Mouse (Mus musculus) MEL (cell line): ENCODE data around the gene Aqp12. TPM values are rescaled to one million over a fixed set of nuclear protein-coding genes. Genes with fewer than 3 reads are reported as not detected.

Source experiments
- DNase-seq: peaks from one replicate; pipeline ENCODE4 v3.0.0; 2011; ENCODE audit warnings: low read depth, low spot score
- H3K27ac ChIP-seq: 2 replicates; pipeline ENCODE4 v1.5.1; 2012; ENCODE audit warnings: low read depth, mild to moderate bottlenecking, control low read depth, low read length, moderate library complexity; ENCODE audit not compliant: control insufficient read depth
- H3K27me3 ChIP-seq, 2 experiments: fragments of 150-350 bp in 1 of 2; sonication (generic) in 1 of 2; 2 replicates each; pipeline ENCODE4 v1.6.1; 2012; ENCODE audit warnings: low read length in 2 of 2, mild to moderate bottlenecking in 2 of 2, improper control_type of control experiment in 1 of 2, moderate library complexity in 1 of 2; ENCODE audit not compliant: insufficient read depth in 2 of 2, control insufficient read depth in 1 of 2
- H3K36me3 ChIP-seq, 2 experiments: 2 replicates each; pipeline ENCODE4 v1.6.1; 2012 to 2014; ENCODE audit warnings: low read length in 2 of 2, improper control_type of control experiment in 1 of 2, inconsistent platforms in 1 of 2, mild to moderate bottlenecking in 1 of 2; ENCODE audit not compliant: insufficient read depth in 2 of 2, control insufficient read depth in 1 of 2
- H3K4me1 ChIP-seq, 2 experiments: fragments of 150-350 bp in 1 of 2; sonication (generic) in 1 of 2; 2 replicates each; pipeline ENCODE4 v1.6.1; 2012; ENCODE audit warnings: low read length in 2 of 2, improper control_type of control experiment in 1 of 2, mild to moderate bottlenecking in 1 of 2; ENCODE audit not compliant: insufficient read depth in 2 of 2, control insufficient read depth in 1 of 2
- H3K4me3 ChIP-seq, 2 experiments: fragments of 150-350 bp in 1 of 2; sonication (generic) in 1 of 2; 2 replicates each; pipeline ENCODE4 v1.5.1; 2012; ENCODE audit warnings: low read depth in 2 of 2, low read length in 2 of 2, mild to moderate bottlenecking in 2 of 2, moderate library complexity in 2 of 2, control low read depth in 1 of 2, improper control_type of control experiment in 1 of 2; ENCODE audit not compliant: control insufficient read depth in 1 of 2, insufficient read depth in 1 of 2
- H3K79me2 ChIP-seq: 2 replicates; pipeline ENCODE4 v1.6.1; 2012; ENCODE audit warnings: mild to moderate bottlenecking, low read length, moderate library complexity; ENCODE audit not compliant: control insufficient read depth, poor library complexity, insufficient read depth
- H3K9ac ChIP-seq: 2 replicates; pipeline ENCODE4 v1.6.1; 2012; ENCODE audit warnings: low read depth, mild to moderate bottlenecking, control low read depth, low read length, moderate library complexity; ENCODE audit not compliant: control insufficient read depth, poor library complexity, severe bottlenecking
- H3K9me3 ChIP-seq: fragments of 150-350 bp; sonication (generic); replicated peaks from 2 replicates; pipeline ENCODE4 v1.6.1; 2012; ENCODE audit warnings: mild to moderate bottlenecking, low read length, improper control_type of control experiment, moderate library complexity; ENCODE audit not compliant: insufficient read depth
- CHD2 ChIP-seq: IDR thresholded peaks from 2 replicates; pipeline ENCODE4 v1.6.1; 2011; ENCODE audit warnings: low read length, improper control_type of control experiment
- E2F4 ChIP-seq: IDR thresholded peaks from 2 replicates; pipeline ENCODE4 v1.6.1; 2011; ENCODE audit warnings: low read depth, low read length, improper control_type of control experiment, borderline replicate concordance
- EP300 ChIP-seq, 2 experiments: IDR thresholded peaks; 2 replicates each; pipeline ENCODE4 v1.6.1; 2011; ENCODE audit warnings: improper control_type of control experiment in 2 of 2, low read length in 2 of 2, low read depth in 1 of 2, mild to moderate bottlenecking in 1 of 2
- GABPA ChIP-seq: IDR thresholded peaks from 2 replicates; pipeline ENCODE4 v1.6.1; 2012; ENCODE audit warnings: low read depth, mild to moderate bottlenecking, inconsistent platforms, low read length, improper control_type of control experiment, moderate library complexity
- GATA1 ChIP-seq: IDR thresholded peaks from 2 replicates; pipeline ENCODE4 v1.6.1; 2011; ENCODE audit warnings: low read depth, low read length, improper control_type of control experiment
- HCFC1 ChIP-seq: IDR thresholded peaks from 2 replicates; pipeline ENCODE4 v1.6.1; 2012; ENCODE audit warnings: low read depth, mild to moderate bottlenecking, inconsistent platforms, low read length, improper control_type of control experiment, moderate library complexity
- JUND ChIP-seq: IDR thresholded peaks from 2 replicates; pipeline ENCODE4 v1.6.1; 2011; ENCODE audit warnings: low read depth, mild to moderate bottlenecking, improper control_type of control experiment, low read length
- MAX ChIP-seq: IDR thresholded peaks from 2 replicates; pipeline ENCODE4 v1.6.1; 2011; ENCODE audit warnings: low read length, improper control_type of control experiment
- MAZ ChIP-seq: IDR thresholded peaks from 2 replicates; pipeline ENCODE4 v1.6.1; 2012; ENCODE audit warnings: low read depth, mild to moderate bottlenecking, inconsistent platforms, low read length, improper control_type of control experiment
- NELFE ChIP-seq: IDR thresholded peaks from 2 replicates; pipeline ENCODE4 v1.6.1; 2011; ENCODE audit warnings: low read depth, low read length, improper control_type of control experiment
- NRF1 ChIP-seq: IDR thresholded peaks from 2 replicates; pipeline ENCODE4 v1.6.1; 2014; ENCODE audit warnings: low read depth, mild to moderate bottlenecking, inconsistent platforms, low read length, improper control_type of control experiment, moderate library complexity; ENCODE audit not compliant: poor library complexity, insufficient read depth, severe bottlenecking
- POLR2AphosphoS5 ChIP-seq: IDR thresholded peaks from 2 replicates; pipeline ENCODE4 v1.6.1; 2012; ENCODE audit warnings: low read depth, borderline replicate concordance, mild to moderate bottlenecking, inconsistent platforms, low read length, moderate library complexity, mixed read lengths
- SIN3A ChIP-seq: IDR thresholded peaks from 2 replicates; pipeline ENCODE4 v1.6.1; 2012; ENCODE audit warnings: low read length, improper control_type of control experiment, inconsistent platforms
- SMC3 ChIP-seq: IDR thresholded peaks from 2 replicates; pipeline ENCODE4 v1.6.1; 2011; ENCODE audit warnings: low read depth, low read length, improper control_type of control experiment
- TBP ChIP-seq: IDR thresholded peaks from 2 replicates; pipeline ENCODE4 v1.8.0; 2011; ENCODE audit warnings: low read depth, low read length, improper control_type of control experiment
- UBTF ChIP-seq: IDR thresholded peaks from 2 replicates; pipeline ENCODE4 v1.6.1; 2012; ENCODE audit warnings: low read depth, mild to moderate bottlenecking, inconsistent platforms, low read length, improper control_type of control experiment, moderate library complexity, borderline replicate concordance; ENCODE audit not compliant: insufficient read depth
- USF2 ChIP-seq, 2 experiments: IDR thresholded peaks; 2 replicates each; pipeline ENCODE4 v1.6.1; 2011 to 2012; ENCODE audit warnings: improper control_type of control experiment in 2 of 2, low read length in 2 of 2, borderline replicate concordance in 1 of 2, inconsistent platforms in 1 of 2, low read depth in 1 of 2, mild to moderate bottlenecking in 1 of 2; ENCODE audit not compliant: insufficient read depth in 1 of 2
- ZC3H11A ChIP-seq: IDR thresholded peaks from 2 replicates; pipeline ENCODE4 v1.6.1; 2012; ENCODE audit warnings: low read depth, mild to moderate bottlenecking, inconsistent platforms, low read length, improper control_type of control experiment
- ZKSCAN1 ChIP-seq: IDR thresholded peaks from 2 replicates; pipeline ENCODE4 v1.6.1; 2012; ENCODE audit warnings: low read depth, mild to moderate bottlenecking, inconsistent platforms, low read length, improper control_type of control experiment, moderate library complexity
- polyA plus RNA-seq, 2 experiments: library from polyadenylated mRNA; stranded (reverse) in 1 of 2; unstranded in 1 of 2; fragments of >175 nt in 1 of 2; fragments of >200 nt in 1 of 2; gene quantifications; 2 replicates each; pipeline versions ENCODE4 v1.2.1 to v1.2.4; 2012; ENCODE audit warnings: low replicate concordance in 2 of 2, low read depth in 1 of 2; ENCODE audit not compliant: insufficient read length in 2 of 2, insufficient read depth in 1 of 2, missing spikeins in 1 of 2
- total RNA-seq: library from RNA; depleted of rRNA; stranded (reverse); fragments of 300-350 nt; gene quantifications from 2 replicates; pipeline ENCODE4 v1.2.3, GENCODE M21; 2012

Gene Aqp12
- total and polyA plus RNA-seq, 3 experiments: not detected

DNA sequence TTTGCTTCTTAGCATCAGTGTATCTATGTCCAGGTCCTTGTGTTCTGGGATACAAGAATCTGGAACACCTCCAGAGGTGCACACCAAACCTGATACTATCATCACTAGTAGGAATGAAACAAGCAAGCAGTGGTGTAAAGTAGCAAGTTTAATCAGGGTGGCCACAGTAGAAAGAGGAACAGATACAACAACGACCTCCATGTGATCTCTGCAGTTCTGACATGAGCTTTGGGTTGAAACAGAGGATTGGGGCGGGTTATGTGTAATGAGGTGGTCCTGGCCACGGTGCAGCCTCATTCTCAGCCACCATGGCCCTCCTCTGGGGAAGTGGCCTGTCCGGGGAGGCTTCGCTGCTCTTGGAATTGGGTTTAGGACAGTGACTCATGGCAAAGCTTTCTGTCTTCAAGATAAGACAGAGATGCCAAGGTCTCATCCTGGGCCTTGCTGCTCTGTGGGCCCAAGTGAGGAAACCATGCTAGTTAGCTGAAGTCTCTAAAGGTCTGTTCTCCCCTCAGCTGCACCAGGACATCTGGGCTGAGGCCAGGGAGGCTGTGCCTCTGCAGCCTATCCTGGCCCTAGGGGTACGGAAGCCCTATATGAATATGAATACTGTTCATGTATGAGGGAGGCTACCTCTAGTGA is 13.8 kb upstream of the Aqp12 start:
- H3K36me3 ChIP-seq: no peaks in the 10 kb centered on the region
- no peaks in the 10 kb centered on the region for H3K4me1 ChIP-seq
- no peak for DNase-seq
- TF ChIP-seq GABPA (no peak), NELFE (no peak), JUND (no peak), ZC3H11A (no peak), MAX (no peak), POLR2AphosphoS5 (no peak)
- no peaks in the 10 kb centered on the region for H3K79me2 ChIP-seq
- H3K27ac ChIP-seq: no peak overlapping the region
- H3K4me3 ChIP-seq: no peak overlapping the region
- H3K9ac ChIP-seq: no peak overlapping the region
- no peaks in the 10 kb centered on the region; a peak in 1 of 4 replicates for H3K27me3 ChIP-seq
- no peaks in the 10 kb centered on the region for H3K9me3 ChIP-seq

DNA sequence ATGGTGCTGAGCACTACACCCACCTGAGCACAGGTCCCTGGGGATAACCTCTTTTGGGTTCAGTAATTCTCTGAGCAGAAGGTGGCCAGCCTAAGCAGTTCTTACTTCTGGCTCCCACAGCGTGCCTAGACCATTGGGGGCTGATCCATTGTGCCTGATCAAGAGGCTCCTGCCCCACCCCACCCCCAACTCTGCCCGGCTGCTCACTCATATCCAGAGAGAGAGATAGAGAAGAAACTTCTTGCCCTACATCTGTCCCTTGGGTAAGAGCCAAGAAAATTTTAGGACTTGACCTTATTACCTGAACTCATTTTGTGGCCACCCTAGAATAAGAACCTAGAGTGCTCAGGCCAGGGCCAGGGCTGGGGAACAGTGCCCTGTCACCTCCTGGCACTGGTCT is 13.3 kb upstream of the Aqp12 start:
- H3K27ac ChIP-seq: no peak overlapping the region
- TF ChIP-seq SIN3A (no peak), CHD2 (no peak), E2F4 (no peak), TBP (no peak), POLR2AphosphoS5 (no peak), MAZ (no peak), SMC3 (no peak), GATA1 (no peak), NRF1 (no peak), EP300 (IDR thresholded peaks at IDR 0.05; ENCODE audit: low read depth in 1 of 2, low read length in 2 of 2) (no peak), MAX (no peak), HCFC1 (no peak), ZC3H11A (no peak), UBTF (no peak), USF2 (IDR thresholded peaks at IDR 0.05; ENCODE audit: borderline replicate concordance in 1 of 2, insufficient read depth in 1 of 2, low read depth in 1 of 2, low read length in 2 of 2) (no peak), ZKSCAN1 (no peak)
- no peaks in the 10 kb centered on the region; a peak in 1 of 4 replicates for H3K27me3 ChIP-seq
- H3K4me1 ChIP-seq: no peaks in the 10 kb centered on the region
- no peaks in the 10 kb centered on the region for H3K79me2 ChIP-seq
- DNase-seq: no peak
- no peak overlapping the region for H3K4me3 ChIP-seq
- H3K9ac ChIP-seq: no peak overlapping the region
- no peaks in the 10 kb centered on the region for H3K9me3 ChIP-seq
- H3K36me3 ChIP-seq: no peaks in the 10 kb centered on the region
